Mouse (Mus musculus) CD8-positive naive resting alpha-beta T cell, adult 2 months (primary cell): Measurements from ENCODE around the gene Rhox3g.
"Not testable (repeated sequence)": the region's sequence is repeated elsewhere in the genome, so short reads cannot be mapped to it uniquely, and the experiment has no call there.

Source experiments
- DNase-seq, 2 experiments: peaks; one replicate each; pipeline ENCODE4 v3.0.0; 2022; ENCODE audit warnings: low read depth in 2 of 2, low spot score in 2 of 2

Rhox3g gene

DNA sequence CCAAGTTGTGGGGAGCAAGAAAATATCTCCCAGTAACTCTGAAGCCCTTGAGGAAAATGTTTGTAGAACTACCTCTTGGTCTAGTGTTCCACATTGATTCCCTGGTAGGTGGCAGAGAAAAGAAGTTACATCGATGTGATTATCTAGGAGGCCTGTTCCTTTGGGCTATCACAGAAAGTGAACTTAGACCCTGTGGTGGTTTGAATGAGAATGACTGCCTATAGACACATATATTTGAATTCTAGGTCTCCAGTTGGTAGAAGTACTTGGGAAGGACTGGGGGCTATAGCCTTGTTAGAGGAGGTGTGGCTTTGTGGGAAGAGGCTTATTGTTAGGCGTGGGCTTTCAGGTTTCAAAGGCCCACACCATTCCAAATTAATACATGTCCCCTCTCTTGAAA, at the start of gene Rhox3g:
Gene Rhox3g (minus strand): TSS at position 101 of the 400 bp plus-strand sequence.
- DNase-seq = not testable (repeated sequence)

DNA sequence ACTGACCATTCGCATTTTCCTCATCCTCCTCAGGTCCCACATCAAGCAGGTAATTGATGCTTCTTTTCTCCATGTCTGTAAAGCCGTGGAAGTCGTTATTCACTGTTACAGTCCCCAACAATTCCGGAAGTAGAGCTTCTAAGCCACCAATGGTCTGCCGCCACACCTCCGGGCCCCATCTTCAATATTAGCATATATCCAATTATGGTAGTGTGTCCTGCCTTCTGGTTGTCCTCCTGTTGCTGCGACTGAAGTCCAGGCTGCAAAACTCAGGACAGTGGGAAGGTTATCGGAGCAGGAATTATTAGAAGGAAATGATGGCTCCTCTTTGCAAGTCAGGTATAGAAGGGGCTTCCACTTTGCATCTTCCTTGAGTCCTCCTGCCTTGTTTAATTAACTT, 44.8 kb upstream of the Rhox3g start, which contains the start of gene Rhox2h:
Gene Rhox2h (minus strand): TSS at position 101 of the 400 bp plus-strand sequence.
- not testable (repeated sequence) for DNase-seq

DNA sequence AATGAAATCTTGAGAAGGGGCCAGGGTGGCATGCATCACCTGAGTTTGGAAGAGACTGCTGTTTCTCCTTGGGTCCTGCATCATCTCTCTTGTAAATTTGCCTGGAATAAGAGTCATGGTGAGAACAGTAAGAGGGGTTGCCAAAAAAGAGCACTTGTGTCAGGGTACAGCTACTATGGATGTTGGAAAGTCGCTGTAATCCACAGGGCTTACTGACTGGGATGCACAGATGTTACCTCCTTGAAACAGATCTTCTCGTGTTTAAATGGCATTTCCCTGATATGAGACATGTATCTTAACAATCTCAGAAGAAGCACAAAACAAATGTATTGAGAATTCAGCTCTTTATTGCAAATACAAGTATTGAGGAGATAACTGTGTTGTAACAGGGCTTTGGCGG, 40.3 kb upstream of the Rhox3g start, which contains the start of gene Rhox3h:
Gene Rhox3h (minus strand): TSS at position 101 of the 400 bp plus-strand sequence.
- DNase-seq = not testable (repeated sequence)

DNA sequence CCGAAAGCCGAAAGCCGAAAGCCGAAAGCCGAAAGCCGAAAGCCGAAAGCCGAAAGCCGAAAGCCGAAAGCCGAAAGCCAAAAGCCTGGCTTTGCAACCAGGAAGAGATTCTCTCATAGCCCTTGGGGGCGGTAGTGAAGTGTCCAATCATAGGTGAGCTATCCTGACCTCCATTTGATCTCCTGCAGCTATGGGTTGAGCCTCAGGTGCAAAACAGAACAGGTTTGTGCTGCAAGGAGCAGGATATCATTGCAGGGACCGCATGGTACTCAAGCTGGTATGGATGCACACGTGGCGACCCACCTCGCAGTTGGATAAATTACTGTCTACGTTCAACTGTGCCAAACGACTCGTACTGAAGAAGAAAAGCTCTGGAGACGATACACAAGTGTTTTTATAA, 22.8 kb upstream of the Rhox3g start, which contains the start of gene Rhox4g:
Gene Rhox4g (minus strand): TSS at position 101 of the 400 bp plus-strand sequence.
- not testable (repeated sequence) for DNase-seq

DNA sequence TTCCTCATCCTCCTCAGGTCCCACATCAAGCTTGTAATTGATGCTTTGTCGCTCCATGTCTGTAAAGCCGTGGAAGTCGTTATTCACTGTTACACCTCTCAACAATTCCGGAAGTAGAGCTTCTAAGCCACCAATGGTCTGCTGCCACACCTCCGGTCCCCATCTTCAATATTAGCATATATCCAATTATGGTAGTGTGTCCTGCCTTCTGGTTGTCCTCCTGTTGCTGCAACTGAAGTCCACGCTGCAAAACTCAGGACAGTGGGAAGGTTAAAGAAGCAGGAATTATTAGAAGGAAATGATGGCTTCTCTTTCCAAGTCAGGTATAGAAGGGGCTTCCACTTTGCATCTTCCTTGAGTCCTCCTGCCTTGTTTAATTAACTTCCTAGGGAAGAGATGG, 15.0 kb upstream of the Rhox3g start, which contains the start of gene Rhox2g:
Gene Rhox2g (minus strand): TSS at position 101 of the 400 bp plus-strand sequence.
- DNase-seq = not testable (repeated sequence)

DNA sequence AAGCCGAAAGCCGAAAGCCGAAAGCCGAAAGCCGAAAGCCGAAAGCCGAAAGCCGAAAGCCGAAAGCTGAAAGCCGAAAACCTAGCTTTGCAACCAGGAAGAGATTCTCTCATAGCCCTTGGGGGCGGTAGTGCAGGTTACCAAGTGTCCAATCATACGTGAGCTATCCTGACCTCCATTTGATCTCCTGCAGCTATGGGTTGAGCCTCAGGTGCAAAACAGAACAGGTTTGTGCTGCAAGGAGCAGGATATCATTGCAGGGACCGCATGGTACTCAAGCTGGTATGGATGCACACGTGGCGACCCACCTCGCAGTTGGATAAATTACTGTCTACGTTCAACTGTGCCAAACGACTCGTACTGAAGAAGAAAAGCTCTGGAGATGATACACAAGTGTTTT, 20.8 kb downstream of the Rhox3g start, which contains the start of gene Rhox4f:
Gene Rhox4f (minus strand): TSS at position 101 of the 400 bp plus-strand sequence.
- not testable (repeated sequence) for DNase-seq

DNA sequence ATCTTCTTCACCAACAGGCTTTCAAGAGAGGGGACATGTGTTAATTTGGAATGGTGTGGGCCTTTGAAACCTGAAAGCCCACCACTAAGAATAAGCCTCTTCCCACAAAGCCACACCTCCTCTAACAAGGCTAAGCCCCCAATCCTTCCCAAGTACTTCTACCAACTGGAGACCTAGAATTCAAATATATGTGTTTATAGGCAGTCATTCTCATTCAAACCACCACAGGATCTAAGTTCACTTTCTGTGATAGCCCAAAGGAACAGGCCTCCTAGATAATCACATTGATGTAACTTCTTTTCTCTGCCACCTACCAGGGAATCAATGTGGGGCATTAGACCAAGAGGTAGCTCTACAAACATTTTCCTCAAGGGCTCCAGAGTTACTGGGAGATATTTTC, 47.7 kb downstream of the Rhox3g start, which contains the start of gene Rhox3f:
Gene Rhox3f (plus strand): TSS at position 301 of the 400 bp plus-strand sequence.
- not testable (repeated sequence) for DNase-seq
